Comparison of ENCODE assay signal across 12 mouse cellular contexts in genomic region chr1:40230336-40230735, GRCm38 (mm10). TPM values are rescaled to one million over a fixed set of nuclear protein-coding genes. Genes with fewer than 3 reads are reported as not detected.
DNase-seq lines count a peak whose midpoint lies in the region; ATAC-seq lines count a peak whose summit lies in the region.
"Had no signal": no experiment of that assay in that cellular context is flagged by ENCODE, and none has a peak within 500 bp of the region (broad histone marks: within the 10 kb centered on the region; RNA-seq: fewer than 3 reads in every experiment).

No protein-coding gene starts in this region.

- H3K9me3 ChIP-seq in liver, embryonic 16.5 days (replicated peaks; ENCODE audit: control insufficient read depth, low read length), result no peaks in the 10 kb centered on the region
- H3K9me3 ChIP-seq in forebrain, embryonic 16.5 days (ENCODE audit: control insufficient read depth, low read length), result no peaks in the 10 kb centered on the region
- H3K9me3 ChIP-seq: forebrain, embryonic 12.5 days; midbrain, embryonic 12.5 days had no signal

- WGBS in liver, embryonic 16.5 days (ENCODE audit: insufficient replicate concordance), result 19% methylated on average over 7 of the region's 7 CpGs
- 89% methylated on average over 7 of the region's 7 CpGs for WGBS in forebrain, embryonic 16.5 days

- H3K27me3 ChIP-seq in liver, embryonic 16.5 days (ENCODE audit: control insufficient read depth, insufficient read depth, low read depth, low read length), result no peaks in the 10 kb centered on the region
- no peaks in the 10 kb centered on the region for H3K27me3 ChIP-seq in forebrain, embryonic 16.5 days (replicated peaks; ENCODE audit: control insufficient read depth, insufficient read depth, low read length)
- H3K27me3 ChIP-seq: forebrain, embryonic 12.5 days; midbrain, embryonic 12.5 days had no signal

- H3K4me1 ChIP-seq in liver, embryonic 16.5 days (ENCODE audit: control insufficient read depth, low read depth, low read length), result peaks cover 38% of the 10 kb centered on the region
- H3K4me1 ChIP-seq in forebrain, embryonic 16.5 days (replicated peaks; ENCODE audit: control insufficient read depth, insufficient read depth, low read length), result no peaks in the 10 kb centered on the region
- H3K4me1 ChIP-seq: forebrain, embryonic 12.5 days; midbrain, embryonic 12.5 days had no signal

- no peak overlapping the region for H3K4me3 ChIP-seq in liver, embryonic 16.5 days (ENCODE audit: low read depth, low read length)
- H3K4me3 ChIP-seq in forebrain, embryonic 16.5 days (replicated peaks; ENCODE audit: low read length), result no peak overlapping the region
- H3K4me3 ChIP-seq: forebrain, embryonic 12.5 days; midbrain, embryonic 12.5 days had no signal

- H3K36me3 ChIP-seq in liver, embryonic 16.5 days (ENCODE audit: control insufficient read depth, insufficient read depth), result no peaks in the 10 kb centered on the region
- H3K36me3 ChIP-seq in forebrain, embryonic 16.5 days (ENCODE audit: control insufficient read depth, insufficient read depth), result no peaks in the 10 kb centered on the region
- H3K36me3 ChIP-seq: forebrain, embryonic 12.5 days; midbrain, embryonic 12.5 days had no signal

- H3K27ac ChIP-seq in liver, embryonic 16.5 days (ENCODE audit: low read length), result peak overlapping the region; percentile 73
- no peak overlapping the region for H3K27ac ChIP-seq in forebrain, embryonic 16.5 days (ENCODE audit: low read length)
- H3K27ac ChIP-seq: forebrain, embryonic 12.5 days; midbrain, embryonic 12.5 days had no signal

- peak overlapping the region; percentile 47 for H3K4me2 ChIP-seq in liver, embryonic 16.5 days (ENCODE audit: low read depth, low read length)
- H3K4me2 ChIP-seq in forebrain, embryonic 16.5 days (ENCODE audit: low read length), result no peak overlapping the region
- H3K4me2 ChIP-seq: forebrain, embryonic 12.5 days; midbrain, embryonic 12.5 days had no signal

- ATAC-seq in erythroid progenitor cell, adult 5-6 weeks (replicated peaks; ENCODE audit: low FRiP score, poor library complexity, severe bottlenecking), result peak; percentile 91
- ATAC-seq in liver, embryonic 16.5 days (ENCODE audit: low read depth), result peak; percentile 89
- ATAC-seq in CD4-positive, CD25-positive, alpha-beta regulatory T cell, adult 4 months, result no peak
- ATAC-seq in forebrain, embryonic 16.5 days, result no peak

- DNase-seq in spleen, postnatal 36 days (ENCODE audit: low spot score in 2 of 2), result peak; percentile 15 to 35
- no peak for DNase-seq in spleen, postnatal 10 days (ENCODE audit: low spot score in 2 of 2)
- DNase-seq in Muller cell, postnatal 12 days (ENCODE audit: inconsistent ontology term), result no peak
- DNase-seq: embryo, embryonic 11 days; kidney, postnatal 25 days; spleen, adult 18-20 months had no signal

- H3K9ac ChIP-seq in liver, embryonic 16.5 days (ENCODE audit: low read depth, low read length), result no peak overlapping the region; the same call in 1 of the 2 replicates
- no peak overlapping the region for H3K9ac ChIP-seq in forebrain, embryonic 16.5 days (replicated peaks; ENCODE audit: low read depth, low read length)
- H3K9ac ChIP-seq: forebrain, embryonic 12.5 days; midbrain, embryonic 12.5 days had no signal

RNA-seq across cellular contexts. Expression of gene Il1r1, which starts 5.5 kb away (rescaled TPM):
- 4.7 and 5.0 TPM in 2 replicates for total RNA-seq in erythroid progenitor cell, adult 5-6 weeks (2015; ENCODE audit: low replicate concordance)
- 5.8 and 9.7 TPM in 2 replicates for total RNA-seq in erythroid progenitor cell, adult 5-6 weeks (2017; ENCODE audit: low replicate concordance)
- polyA plus RNA-seq in liver, embryonic 16.5 days (2015; fragmentation: Nextera tagmentation; extraction: Ambion mirVana), result 7.2 and 8.4 TPM in 2 replicates
- polyA plus RNA-seq in CD4-positive, CD25-positive, alpha-beta regulatory T cell, adult 4 months (2017; shearing (Covaris generic)), result not detected
- 0.44 and 0.98 TPM in 2 replicates for polyA plus RNA-seq in forebrain, embryonic 16.5 days (2015; fragmentation: Nextera tagmentation; extraction: Ambion mirVana)

Comparison
In these comparisons a context has a peak if more than half of its experiments do, and no peak if none do; other contexts are left out.
1. DNase-seq: peak in spleen, postnatal 36 days (2 of 2); none in spleen, postnatal 10 days (0 of 2) and Muller cell, postnatal 12 days (single experiment).
2. ATAC-seq: peak in erythroid progenitor cell, adult 5-6 weeks (single experiment) and liver, embryonic 16.5 days (single experiment); none in CD4-positive, CD25-positive, alpha-beta regulatory T cell, adult 4 months (single experiment) and forebrain, embryonic 16.5 days (single experiment).